Mouse (Mus musculus): Measurements from ENCODE around the gene Phkb.
A peak's percentile ranks its signal among the peaks of the same experiment; 100 is the strongest.
"Not testable (repeated sequence)": the region's sequence is repeated elsewhere in the genome, so short reads cannot be mapped to it uniquely, and the experiment has no call there.

Gene Phkb

DNA sequence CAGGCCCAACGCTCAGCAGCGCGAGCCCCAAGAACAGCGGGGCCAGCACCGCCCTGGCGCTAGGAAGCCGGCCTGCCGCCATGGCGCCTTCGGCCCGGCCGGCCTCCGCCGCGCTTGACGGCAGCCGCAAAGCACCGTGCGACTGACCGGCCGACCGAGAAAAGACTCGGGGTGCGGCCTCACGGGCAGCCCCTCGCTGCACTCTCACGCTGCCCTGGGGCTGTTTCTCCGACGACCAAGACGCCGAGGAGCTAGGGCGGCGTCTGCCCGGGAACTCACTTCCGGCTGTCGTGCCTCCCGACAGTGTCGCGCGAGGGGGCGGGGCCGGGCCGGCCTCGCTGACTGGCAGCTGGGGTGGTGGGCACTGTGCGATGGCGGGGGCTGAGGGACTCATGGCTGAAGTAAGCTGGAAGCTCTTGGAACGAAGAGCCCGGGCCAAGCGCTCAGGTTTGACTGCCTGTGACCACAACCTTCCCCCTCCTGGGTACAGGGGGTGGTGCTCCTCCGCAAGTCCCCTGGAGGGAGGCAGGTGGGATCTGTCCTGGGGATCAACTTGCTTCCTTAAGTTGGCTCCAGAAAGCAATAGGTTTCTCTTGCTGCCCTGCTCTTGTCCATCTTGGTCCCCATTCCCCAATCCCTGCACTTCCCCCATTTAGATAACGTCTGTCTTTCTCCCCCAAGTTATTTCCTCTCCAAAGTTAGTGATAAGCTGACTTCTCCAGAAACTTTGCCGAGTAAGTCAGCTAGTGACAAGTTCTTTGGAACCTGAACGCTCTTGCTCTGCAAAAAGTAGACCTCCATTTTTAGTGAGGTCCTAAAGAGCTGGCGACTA lies at the start of gene Phkb, which contains the start of gene Itfg1:
TSS of gene Phkb (plus strand) at position 303 of the 832 bp plus-strand sequence.
TSS of gene Itfg1 (minus strand) at position 265 of the 832 bp plus-strand sequence.
- DNase-seq, result peak; percentile 94

DNA sequence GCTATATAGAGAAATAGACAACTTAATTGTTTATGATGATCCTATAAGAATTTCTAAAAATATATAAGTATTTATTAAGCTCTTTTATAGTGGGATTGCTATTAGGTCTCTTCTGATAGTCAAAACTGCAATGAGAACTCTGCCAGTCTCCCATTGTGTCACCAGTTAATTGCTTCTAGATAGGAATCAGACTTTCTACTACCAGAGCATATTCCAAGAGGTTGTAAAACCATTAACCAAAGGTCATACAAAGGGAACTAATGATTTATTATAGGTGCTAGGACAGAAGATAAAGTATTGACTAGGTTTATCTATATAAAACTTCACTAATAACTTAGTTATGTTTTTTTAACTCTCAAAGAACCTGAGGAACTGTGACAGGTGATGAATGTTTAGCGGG lies 44.4 kb upstream of the Phkb start:
- DNase-seq, result not testable (repeated sequence)

DNA sequence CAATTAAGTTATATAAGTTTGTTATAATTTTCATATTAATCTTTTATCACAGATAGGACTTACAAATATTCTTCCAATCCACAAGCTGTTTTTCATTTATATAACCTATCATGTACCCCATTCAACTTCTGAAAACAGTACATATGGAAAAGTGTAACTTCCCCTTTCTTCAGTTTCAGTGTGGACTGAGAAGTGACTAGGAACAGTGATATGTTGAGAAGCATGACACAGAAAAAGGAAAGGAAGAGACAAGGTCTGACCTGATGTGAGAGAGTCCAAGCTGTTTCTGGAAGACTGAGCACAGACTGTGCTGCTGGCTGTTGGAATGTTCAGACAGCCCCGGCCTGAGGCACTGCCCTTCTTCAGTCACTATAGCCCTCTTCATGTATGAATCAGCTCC lies 40.6 kb upstream of the Phkb start:
- DNase-seq, result no peak

DNA sequence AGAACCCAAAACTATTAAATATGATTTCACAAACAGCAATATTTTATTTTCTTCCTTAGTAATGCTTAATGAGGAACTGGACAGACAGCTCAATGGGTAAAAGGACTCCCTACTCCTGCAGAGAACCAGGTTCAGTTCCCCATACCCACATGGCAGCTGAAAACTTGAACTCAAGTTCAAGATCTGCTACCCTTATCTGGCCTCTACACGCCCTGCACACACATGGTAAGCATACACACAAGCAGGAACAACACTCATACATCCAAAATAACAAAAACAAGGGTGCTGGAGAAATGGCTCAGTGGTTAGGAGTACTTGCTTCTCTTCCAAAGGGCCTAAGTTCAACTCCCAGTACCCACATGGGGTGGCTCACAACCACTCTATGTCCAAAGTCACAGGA lies 39.4 kb upstream of the Phkb start:
- DNase-seq, result no peak

DNA sequence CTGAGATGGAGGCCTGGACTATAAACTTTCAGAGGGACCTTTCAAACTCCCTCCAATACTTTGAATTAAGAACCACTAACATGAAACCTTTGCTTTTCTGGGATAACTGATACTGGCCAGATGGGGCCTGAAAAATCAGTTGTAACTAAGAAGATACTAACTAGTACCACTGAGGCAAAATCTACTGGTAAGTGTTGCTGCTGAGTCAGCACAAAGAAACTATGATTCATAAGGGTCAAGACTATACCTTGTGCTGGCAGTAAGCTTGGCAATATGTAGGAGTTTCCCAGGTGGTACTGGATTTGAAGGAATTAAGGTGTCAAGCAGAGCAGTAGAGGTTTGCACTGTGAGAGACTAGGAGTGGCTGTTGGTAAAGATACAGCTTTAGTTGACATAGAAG lies 27.1 kb upstream of the Phkb start:
- no peak for DNase-seq

DNA sequence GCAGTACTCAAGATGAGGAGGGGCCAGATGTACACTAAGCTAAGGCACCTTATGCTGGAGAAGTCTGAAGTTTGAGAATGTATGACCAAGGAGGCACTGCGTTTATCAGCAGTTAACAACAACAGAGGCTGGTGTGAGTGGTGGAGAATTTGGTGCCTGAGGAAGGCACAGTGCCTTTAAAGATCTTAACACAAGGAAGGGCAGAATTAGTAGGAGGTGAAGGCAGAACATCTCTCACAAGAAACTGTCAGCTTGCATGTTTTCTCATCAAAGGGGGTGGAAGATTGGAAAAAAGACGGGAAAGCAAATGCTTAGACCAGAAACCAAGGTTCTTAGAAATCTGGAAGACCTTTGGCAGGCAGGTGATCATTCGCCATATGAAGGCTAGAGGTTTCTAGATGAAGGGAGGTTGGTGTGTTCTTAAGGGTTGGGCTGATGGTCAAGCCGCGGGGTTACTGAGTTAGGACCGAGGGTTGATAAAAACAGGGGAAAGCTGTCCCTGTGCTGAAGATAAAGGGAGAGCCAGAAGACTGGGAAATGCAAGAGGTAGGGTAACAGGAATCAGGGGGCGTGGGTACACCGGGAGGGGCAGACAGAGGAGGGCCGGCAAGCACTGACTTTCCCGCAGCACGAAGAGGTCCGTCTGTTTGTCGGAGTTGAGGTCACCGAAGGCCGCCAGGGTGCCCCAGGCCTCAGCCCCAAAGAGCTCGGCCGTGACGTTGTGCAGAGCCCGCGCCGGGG lies 673 bp upstream of the Phkb start:
- no peak for DNase-seq

DNA sequence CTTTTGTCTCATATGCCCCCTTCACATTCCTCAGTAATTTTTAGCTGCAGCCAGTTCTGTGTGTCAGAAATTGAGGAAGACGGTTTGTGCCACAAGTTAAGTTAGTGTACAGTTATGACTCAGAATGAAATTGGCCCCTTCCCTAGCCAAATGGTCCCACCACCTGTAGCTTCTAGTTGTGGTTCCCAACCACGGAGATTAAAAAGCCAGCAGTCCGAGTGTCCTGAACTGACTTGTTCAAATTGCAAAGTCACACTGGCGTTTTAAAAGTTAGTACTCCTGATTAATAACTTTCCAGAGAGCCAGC lies 683 bp downstream of the Phkb start:
- DNase-seq, result peak in 1 of 2 experiments; percentile 11

DNA sequence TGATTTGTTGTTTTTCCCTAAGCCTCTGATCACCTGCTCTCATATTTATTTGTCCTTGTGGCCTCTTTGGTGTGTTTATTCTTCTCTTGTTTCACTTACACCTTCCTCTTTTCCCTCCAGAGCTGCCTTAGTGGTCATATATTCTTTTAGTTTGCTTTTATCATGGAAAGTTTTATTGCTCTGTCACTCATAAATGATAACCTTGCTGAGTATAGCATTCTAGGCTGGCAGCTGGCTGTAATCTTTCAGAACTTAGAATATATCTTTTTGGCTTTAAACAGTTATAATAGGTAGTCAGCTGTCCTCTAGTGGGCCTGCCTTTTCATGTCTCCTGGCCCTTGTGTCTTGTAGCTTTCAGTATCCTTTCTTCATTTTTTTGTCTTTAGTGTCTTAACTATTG lies 5.1 kb downstream of the Phkb start:
- no peak for DNase-seq

DNA sequence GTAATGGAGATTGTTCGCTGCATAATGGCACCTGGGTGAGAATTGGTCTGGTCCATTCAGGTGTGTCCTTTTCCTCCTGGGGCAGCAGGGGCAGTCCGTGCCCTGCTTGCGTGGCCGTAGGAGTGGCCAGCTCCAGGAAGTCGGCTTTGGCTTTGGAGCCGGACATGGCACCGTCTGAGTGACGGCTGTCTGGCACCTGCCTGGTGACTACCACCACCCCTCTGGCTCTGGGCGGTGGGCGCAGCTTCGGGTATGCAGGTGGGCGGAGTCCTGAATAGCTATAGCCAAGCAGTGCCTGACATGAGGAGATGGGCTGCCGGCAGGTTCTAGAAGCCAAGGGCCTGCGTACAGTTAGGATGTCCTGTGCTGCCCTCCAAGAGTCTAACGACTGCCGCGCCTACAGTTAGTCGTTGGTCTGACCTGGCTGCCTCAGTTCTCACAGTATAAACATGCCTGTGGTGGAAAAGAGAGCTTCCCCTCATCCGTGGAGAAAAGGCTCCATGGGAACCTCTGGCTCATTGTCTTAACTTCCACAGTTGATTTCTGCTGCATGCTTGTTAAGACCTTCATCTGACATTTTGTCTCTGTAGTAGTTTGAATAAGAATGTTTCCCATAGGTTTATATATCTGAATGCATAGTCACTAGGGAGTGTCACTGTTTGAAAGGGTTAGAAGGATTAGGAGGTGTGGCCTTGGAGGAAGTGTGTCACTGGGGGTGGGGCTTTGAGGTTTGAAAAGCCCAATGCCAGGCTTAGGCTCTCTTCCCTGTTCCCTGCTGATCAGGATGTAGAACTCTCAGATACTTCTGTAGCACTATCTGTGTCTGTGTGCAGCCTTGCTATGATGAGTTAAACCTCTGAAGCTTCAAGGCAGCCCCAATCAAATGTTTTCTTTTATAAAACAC lies 13.7 kb downstream of the Phkb start:
- peak in 1 of 2 experiments; percentile 23 for DNase-seq

DNA sequence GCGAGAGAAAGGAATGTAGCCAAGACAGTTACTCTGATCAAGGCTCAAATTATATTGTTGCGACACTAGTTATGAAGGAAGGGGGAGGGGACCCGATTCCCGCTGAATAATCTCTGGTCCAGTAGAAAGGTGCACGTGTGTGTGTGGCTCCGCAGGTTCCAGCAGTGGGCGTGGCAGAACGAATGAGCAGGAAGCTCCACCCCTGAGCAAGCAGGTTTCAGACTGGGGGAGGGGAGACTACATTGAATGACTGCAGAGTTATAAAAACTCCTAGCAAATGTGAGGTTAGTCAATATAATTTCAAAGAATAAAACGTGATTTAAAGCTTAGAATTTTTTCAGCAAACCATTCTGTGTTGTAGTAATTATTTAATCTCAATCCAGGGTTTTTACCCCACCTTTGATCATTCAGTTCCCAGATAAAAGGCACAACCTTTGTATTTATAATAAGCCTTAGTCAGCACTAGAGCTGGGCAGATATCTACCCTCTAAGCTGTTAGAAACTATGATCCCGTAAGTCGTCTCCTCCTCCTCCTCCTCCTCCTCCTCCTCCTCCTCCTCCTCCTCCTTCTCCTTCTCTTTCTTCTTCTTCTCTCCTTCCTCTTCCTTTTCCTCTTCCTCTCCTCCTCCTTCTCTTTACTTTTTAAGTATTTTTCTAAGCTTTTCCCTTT lies 16.6 kb downstream of the Phkb start:
- DNase-seq, result peak in 1 of 2 experiments; percentile 17

DNA sequence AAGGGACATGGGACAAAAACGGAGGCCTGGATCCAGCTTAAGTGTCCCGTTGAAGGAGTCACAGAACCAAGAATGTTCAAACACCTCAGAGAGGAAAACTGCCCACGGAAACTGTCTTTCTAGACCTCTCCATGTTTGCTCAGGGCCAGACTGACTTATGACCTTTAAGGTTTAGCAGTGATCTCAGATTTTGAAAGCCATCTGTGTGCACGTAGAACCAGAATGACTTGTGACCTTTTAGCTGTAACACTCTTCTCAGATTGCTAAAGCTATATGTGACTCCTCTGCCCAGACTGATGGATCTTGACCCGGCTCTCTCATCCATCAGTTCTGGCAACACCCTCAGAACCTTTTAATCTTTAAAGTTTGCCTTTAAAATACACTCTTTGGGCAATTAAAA lies 19.9 kb downstream of the Phkb start:
- no peak for DNase-seq

DNA sequence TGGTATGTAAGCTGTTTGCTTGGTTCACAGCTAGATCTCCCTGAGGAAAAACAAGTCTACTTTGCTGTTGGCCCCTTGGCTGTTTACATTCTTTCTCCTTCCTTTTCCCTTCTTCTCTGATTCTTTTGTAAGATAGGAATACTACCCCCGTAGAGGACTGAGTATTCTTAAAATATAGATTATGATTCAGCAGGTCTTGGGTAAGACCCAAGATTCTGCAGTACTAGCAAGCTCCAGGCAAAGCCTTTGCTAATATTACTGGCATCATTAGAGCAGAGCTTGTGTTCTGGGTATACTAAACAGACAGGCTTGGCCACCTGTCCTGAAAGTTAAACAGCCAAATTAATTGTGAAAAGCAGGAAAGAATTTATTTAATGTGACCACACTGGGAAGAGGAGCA lies 21.6 kb downstream of the Phkb start:
- DNase-seq, result no peak

DNA sequence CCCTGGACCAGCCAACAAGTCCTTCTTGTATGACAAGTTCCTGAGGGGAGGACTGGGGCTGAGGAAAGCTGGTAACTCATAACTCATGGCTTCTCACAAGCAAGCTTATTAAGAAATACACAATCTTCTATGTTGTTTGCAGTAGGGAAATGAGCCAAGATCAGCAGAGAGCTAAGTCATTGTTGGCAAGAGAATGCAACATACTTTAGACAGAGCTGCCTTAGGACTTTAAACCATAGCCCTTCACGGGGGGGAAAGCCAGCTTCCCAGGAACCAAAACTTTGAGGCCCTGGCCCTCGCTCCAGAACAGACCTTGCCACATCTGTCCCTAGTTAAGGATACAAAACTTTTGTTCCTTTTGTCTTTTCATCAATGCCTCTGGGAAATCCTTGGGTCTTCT lies 30.9 kb downstream of the Phkb start:
- peak; percentile 26 to 28 for DNase-seq

DNA sequence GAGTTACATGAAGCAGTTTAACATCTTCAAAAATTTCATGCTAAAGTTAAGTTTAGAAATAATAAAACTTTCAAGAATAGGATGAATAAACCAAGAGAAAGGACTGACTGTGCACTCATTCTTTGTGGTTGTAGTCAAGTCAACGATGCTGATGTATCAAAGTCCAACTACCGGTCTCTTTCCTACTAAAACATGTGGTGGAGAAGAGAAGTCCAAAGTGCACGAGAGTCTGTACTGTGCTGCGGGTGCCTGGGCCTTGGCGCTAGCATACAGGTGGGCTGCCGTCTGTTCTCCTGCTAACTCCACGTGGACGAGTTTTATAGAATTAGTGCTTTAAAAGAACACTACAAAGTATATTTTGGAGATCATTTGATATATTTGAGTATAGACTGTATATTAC lies 37.2 kb downstream of the Phkb start:
- DNase-seq, result no peak

DNA sequence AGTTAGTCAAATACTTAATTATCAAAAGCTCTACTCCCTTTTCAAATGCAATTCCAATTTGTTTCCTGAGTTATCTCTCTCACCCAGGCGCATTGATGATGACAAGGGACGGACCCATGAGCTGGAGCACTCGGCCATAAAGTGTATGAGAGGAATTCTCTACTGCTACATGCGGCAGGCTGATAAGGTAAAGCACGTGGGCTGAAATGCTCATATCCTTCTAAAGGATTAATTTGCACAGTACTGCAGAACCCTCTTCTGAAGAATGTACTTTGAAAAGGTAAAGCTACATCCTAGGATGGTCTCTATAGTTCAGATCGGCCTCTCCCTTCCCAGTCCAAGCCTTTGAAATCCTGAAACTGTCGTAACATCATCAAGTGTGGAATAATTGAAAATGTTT lies 38.9 kb downstream of the Phkb start:
- DNase-seq, result no peak

DNA sequence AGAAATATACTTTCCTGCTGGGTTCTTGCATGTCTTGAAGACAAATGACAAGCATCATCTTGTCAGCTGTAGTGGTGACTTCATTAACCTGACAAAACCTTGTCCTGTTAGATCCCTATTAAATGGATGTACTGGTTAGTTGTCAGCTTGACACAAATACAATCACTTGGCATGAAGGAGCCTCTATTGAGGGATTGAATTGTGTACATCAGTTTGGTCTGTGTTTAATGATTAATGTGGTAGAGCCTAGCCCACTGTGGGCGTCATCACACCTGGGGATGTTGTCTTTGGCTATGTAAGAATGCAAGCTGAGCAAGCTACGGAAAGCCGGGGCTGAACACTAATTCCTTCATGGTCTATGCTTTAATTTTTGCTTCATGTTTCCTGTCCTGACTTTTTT lies 44.1 kb downstream of the Phkb start:
- no peak for DNase-seq

DNA sequence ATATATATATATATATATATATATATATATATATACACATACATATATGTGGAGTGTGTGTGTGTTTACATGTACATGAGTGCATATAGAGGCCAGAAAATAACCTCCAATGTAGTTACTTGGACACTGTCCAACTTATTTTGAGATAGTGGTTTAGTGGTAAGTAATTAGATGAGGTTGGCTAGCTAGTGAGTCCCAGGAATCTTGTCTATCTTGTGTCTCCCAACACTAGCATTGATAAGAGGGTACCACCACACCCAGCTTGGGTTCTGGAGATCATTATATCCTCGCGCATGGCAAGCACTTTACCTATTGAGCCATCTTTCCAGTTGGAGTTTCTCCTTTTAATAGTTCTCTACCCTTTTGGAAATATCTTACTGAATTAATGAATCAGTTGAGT lies 56.9 kb downstream of the Phkb start:
- no peak for DNase-seq

DNA sequence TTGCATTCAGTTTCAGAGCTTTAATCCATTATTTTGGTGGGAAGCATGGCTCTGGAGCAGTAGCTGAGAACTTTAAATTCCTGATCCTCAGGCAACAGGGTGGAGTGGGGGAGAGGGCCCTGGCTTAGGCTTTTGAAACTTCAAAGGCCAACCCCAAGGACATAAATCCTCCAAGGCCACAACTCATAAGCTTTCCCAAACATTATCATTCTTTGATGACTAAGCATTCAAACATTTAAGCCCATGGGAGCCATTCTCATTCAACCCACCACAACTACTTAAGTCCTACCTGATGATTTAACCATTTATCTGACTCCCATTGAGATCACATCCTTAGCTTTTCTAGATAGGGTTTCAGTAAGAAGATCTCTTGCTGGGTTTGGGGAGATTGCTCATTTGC lies 84.2 kb downstream of the Phkb start:
- DNase-seq, result no peak

DNA sequence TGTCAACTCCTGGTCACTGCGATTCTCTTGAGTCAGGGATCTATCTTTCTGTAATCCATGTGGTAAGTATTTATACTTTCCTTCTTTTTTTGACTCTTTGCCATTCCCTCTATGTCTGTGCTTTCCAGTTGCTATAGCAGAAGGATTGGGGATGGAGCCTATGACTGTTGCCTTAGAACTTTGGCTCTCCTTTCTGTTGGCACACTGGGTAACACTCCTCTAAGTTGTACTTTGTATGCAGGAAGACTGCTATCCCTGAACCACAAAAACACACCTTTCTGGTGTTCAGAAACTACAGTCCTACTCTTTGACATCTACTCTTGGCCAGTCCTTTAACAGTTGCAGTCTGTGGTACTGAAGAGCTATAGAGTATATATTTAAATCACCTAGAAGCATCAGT lies 84.8 kb downstream of the Phkb start:
- DNase-seq, result no peak

DNA sequence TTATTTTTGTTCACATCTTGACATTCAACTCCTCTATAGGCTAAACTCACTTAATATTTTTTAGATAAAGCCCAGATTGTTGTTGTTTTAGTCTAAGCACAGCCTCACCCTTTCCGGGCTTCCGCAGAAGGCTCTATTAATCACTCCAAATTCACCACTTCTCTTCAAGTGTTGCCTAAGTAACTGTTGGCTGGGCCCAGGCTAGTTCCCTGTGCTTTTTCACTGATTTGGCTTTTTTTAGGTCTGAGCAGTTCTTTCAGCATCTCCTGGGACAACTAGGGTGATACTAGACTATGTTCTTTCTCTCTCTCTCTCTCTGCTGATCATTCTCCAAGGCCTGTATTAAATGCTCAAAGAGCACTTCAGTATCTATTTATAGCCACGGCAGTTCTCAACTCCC lies 85.3 kb downstream of the Phkb start:
- no peak for DNase-seq

DNA sequence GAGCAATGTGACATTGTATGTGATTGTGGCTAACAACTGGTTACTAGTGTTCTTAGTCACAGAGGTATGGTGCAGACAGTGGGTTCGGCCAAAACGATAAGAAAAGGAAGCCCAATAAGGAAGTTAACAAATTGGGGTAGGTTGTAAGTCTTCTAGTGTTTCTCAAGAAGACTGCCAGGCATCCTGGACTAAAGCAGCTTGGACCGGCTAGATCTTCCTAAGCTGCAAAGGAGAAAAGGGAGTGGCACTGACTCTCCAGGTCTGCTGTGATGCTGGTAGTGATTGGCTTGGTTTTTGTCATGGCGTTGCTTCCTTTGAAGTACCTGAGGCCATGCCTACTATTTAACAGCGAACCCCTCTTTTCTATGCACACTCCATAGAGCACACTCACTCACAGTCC lies 95.4 kb downstream of the Phkb start:
- DNase-seq, result no peak

DNA sequence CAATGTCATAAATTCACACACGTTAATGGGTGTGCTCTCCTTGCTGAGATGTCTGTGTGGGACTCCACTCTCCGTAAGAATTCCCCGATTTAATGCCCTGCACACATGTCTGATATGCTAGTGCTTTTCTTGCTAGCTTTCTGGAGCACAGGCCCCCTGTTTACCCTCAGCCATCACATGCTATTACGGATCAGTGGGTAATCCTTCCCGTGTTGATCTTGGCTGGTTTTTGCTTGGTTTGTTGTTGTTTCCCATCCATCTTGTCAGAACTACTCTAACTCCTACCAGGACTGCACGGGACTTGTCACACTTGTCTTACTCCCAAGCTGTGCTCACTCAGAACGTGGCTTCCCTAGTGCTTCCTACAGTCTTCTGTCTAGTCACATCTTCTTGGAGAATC lies 96.6 kb downstream of the Phkb start:
- DNase-seq, result no peak

DNA sequence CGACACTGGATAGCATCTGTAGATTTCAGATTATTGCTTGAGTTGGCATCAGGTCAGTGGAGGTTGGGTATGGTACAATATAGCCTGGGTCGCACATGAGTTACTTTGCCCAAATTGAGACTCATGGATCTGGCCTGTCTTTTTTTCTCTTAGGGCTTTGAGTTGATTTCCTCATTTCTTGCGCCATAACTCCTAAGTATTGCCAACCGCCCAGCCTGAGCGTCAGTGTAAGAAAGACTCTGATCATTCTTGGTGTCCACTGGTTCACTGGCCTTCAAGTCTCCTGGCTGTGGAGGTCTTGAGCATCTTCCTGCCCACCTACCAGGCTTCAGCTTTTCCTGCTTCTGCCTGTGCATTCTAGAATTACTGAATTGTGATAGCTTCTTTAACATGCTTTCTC lies 104.1 kb downstream of the Phkb start:
- no peak for DNase-seq

All from lung, postnatal 4 days (tissue).